Mouse (Mus musculus) intestine, embryonic 14.5 days (tissue): ENCODE data around the gene Tcea3. TPM values are rescaled to one million over a fixed set of nuclear protein-coding genes. Genes with fewer than 3 reads are reported as not detected.

ENCODE experiments used
- ATAC-seq: fragments of 200-750 bp; cut with Nextera tagmentation; replicated peaks from 2 replicates; pipeline ENCODE4 v1.8.0; 2017; ENCODE audit warnings: low read depth, moderate number of reproducible peaks, moderate TSS enrichment, moderate library complexity; ENCODE audit not compliant: low FRiP score, low TSS enrichment
- DNase-seq: peaks from one replicate; pipeline ENCODE4 v3.0.0-alpha.2; 2018; ENCODE audit warnings: low spot score
- H3K27ac ChIP-seq: fragments of 300-500 bp; sonication (generic); 2 replicates; pipeline ENCODE4 v1.5.1; 2014; ENCODE audit warnings: low read depth, mild to moderate bottlenecking, control low read depth
- H3K27me3 ChIP-seq: fragments of 300-500 bp; sonication (generic); replicated peaks from 2 replicates; pipeline ENCODE4 v1.6.1; 2014; ENCODE audit warnings: low read length, control low read depth; ENCODE audit not compliant: control insufficient read depth, insufficient read depth
- H3K36me3 ChIP-seq: fragments of 300-500 bp; sonication (generic); 2 replicates; pipeline ENCODE4 v1.6.1; 2014; ENCODE audit warnings: low read length, control low read depth; ENCODE audit not compliant: control insufficient read depth, insufficient read depth
- H3K4me1 ChIP-seq: fragments of 300-500 bp; sonication (generic); replicated peaks from 2 replicates; pipeline ENCODE4 v1.6.1; 2014; ENCODE audit warnings: low read length, control low read depth, mixed read lengths; ENCODE audit not compliant: control insufficient read depth, insufficient read depth
- H3K4me2 ChIP-seq: fragments of 300-500 bp; sonication (generic); 2 replicates; pipeline ENCODE4 v1.6.1; 2014; ENCODE audit warnings: low read length
- H3K4me3 ChIP-seq: fragments of 300-500 bp; sonication (generic); 2 replicates; pipeline ENCODE4 v1.5.1; 2014; ENCODE audit warnings: low read depth, low read length, control low read depth, mixed read lengths
- H3K9ac ChIP-seq: fragments of 300-500 bp; sonication (generic); 2 replicates; pipeline ENCODE4 v1.6.1; 2014; ENCODE audit warnings: mild to moderate bottlenecking, low read length
- H3K9me3 ChIP-seq: fragments of 300-500 bp; sonication (generic); 2 replicates; pipeline ENCODE4 v1.6.1; 2016; ENCODE audit warnings: low read length, control low read depth; ENCODE audit not compliant: control insufficient read depth
- WGBS: fragments of 180-500 bp; shearing (Covaris S2); extraction: QIAGEN DNeasy Blood & Tissue Kit; methylation state at CpG from one replicate; pipeline ENCODE4 v1.1.7; 2014; 5-methylcytosine and 5-hydroxymethylcytosine counted together
- polyA plus RNA-seq: library from polyadenylated mRNA; unstranded; fragments of >200 nt; fragmentation: Nextera tagmentation; extraction: Ambion mirVana; gene quantifications from 2 replicates; pipeline ENCODE4 v1.2.1, GENCODE M21; 2014

Tcea3 gene
- polyA plus RNA-seq, 1 experiment from 2014 or later, result 18.7 TPM

- WGBS, result 55% methylated on average over 2 of the region's 2 CpGs
- no peaks in the 10 kb centered on the region for H3K27me3 ChIP-seq
- DNase-seq, result no peak
- H3K36me3 ChIP-seq, result no peaks in the 10 kb centered on the region
- no peaks in the 10 kb centered on the region for H3K9me3 ChIP-seq
- H3K4me1 ChIP-seq, result peaks cover 18% of the 10 kb centered on the region
- H3K4me2 ChIP-seq, result no peak overlapping the region
- ATAC-seq, result no peak
- H3K9ac ChIP-seq, result no peak overlapping the region
- H3K4me3 ChIP-seq, result no peak overlapping the region
- no peak overlapping the region for H3K27ac ChIP-seq
These were observed 60.8 kb downstream of the Tcea3 start for GRCm38 (mm10) chr4:136308355-136308754.

- Histone ChIP-seq H3K4me1 (peaks cover 31% of the 10 kb centered on the region), H3K4me3 (peak overlapping the region; percentile 99), H3K27ac (peak overlapping the region; percentile 98), H3K36me3 (no peaks in the 10 kb centered on the region), H3K4me2 (peak overlapping the region; percentile 85), H3K9ac (peak overlapping the region; percentile 80), H3K27me3 (no peaks in the 10 kb centered on the region), H3K9me3 (no peaks in the 10 kb centered on the region)
- no peak for ATAC-seq
- 2% methylated on average over 11 of the region's 11 CpGs for WGBS
- DNase-seq, result peak; percentile 69
These were observed 62.3 kb downstream of the Tcea3 start for GRCm38 (mm10) chr4:136309780-136310179.

GRCm38 (mm10) chr4:136310229-136311041 is 62.9 kb downstream of the Tcea3 start, which contains the start of gene Hnrnpr:
Hnrnpr (plus strand) TSS chr4:136310942.
- H3K27me3 ChIP-seq, result no peaks in the 10 kb centered on the region
- H3K4me1 ChIP-seq, result peaks cover 35% of the 10 kb centered on the region
- peak within 1 kb of the TSS; percentile 99 for H3K4me3 ChIP-seq
- H3K4me2 ChIP-seq, result peak within 1 kb of the TSS; percentile 85
- peak within 1 kb of the TSS; percentile 98 for H3K27ac ChIP-seq
- peak; percentile 100 for DNase-seq
- H3K9me3 ChIP-seq, result no peaks in the 10 kb centered on the region
- ATAC-seq, result peak; percentile 98
- 0% methylated on average over 64 of the region's 65 CpGs for WGBS
- H3K36me3 ChIP-seq, result no peaks in the 10 kb centered on the region
- H3K9ac ChIP-seq, result peak within 1 kb of the TSS; percentile 100

- ATAC-seq, result peak; percentile 28
- DNase-seq, result peak; percentile 85
- Histone ChIP-seq H3K9me3 (no peaks in the 10 kb centered on the region), H3K36me3 (peaks cover 2% of the 10 kb centered on the region), H3K27ac (peak overlapping the region; percentile 98), H3K4me2 (peak overlapping the region; percentile 80), H3K27me3 (no peaks in the 10 kb centered on the region), H3K4me3 (peak overlapping the region; percentile 99), H3K4me1 (peaks cover 35% of the 10 kb centered on the region), H3K9ac (peak overlapping the region; percentile 100)
- under 1% methylated on average over 71 of the region's 81 CpGs for WGBS
These were observed 63.8 kb downstream of the Tcea3 start for GRCm38 (mm10) chr4:136311042-136311999.

- Histone ChIP-seq H3K9ac (peak overlapping the region; percentile 100), H3K27ac (no peak overlapping the region), H3K9me3 (no peaks in the 10 kb centered on the region), H3K4me3 (peak overlapping the region; percentile 99), H3K27me3 (no peaks in the 10 kb centered on the region), H3K36me3 (peaks cover 15% of the 10 kb centered on the region), H3K4me1 (peaks cover 35% of the 10 kb centered on the region), H3K4me2 (peak overlapping the region; percentile 80)
- 15% methylated on average over 4 of the region's 4 CpGs for WGBS
- ATAC-seq, result no peak
- DNase-seq, result no peak
These were observed 65.1 kb downstream of the Tcea3 start for GRCm38 (mm10) chr4:136312616-136313015.

- H3K27me3 ChIP-seq, result no peaks in the 10 kb centered on the region
- no peak overlapping the region for H3K4me2 ChIP-seq
- H3K4me1 ChIP-seq, result peaks cover 21% of the 10 kb centered on the region
- H3K27ac ChIP-seq, result no peak overlapping the region
- no peaks in the 10 kb centered on the region for H3K9me3 ChIP-seq
- no peak for ATAC-seq
- H3K36me3 ChIP-seq, result peaks cover 65% of the 10 kb centered on the region
- no peak overlapping the region for H3K9ac ChIP-seq
- 94% methylated on average over 4 of the region's 4 CpGs for WGBS
- DNase-seq, result no peak
- no peak overlapping the region for H3K4me3 ChIP-seq
These were observed 70.1 kb downstream of the Tcea3 start for GRCm38 (mm10) chr4:136317667-136318066.

GRCm38 (mm10) chr4:136320016-136320415 is 72.5 kb downstream of the Tcea3 start:
- peaks cover 1% of the 10 kb centered on the region; the same call in 1 of the 2 replicates for H3K4me1 ChIP-seq
- ATAC-seq (no peak), DNase-seq (no peak)
- no peak overlapping the region for H3K9ac ChIP-seq
- H3K27me3 ChIP-seq, result no peaks in the 10 kb centered on the region
- no peaks in the 10 kb centered on the region for H3K9me3 ChIP-seq
- no peak overlapping the region for H3K4me3 ChIP-seq
- H3K27ac ChIP-seq, result no peak overlapping the region
- peaks cover 84% of the 10 kb centered on the region for H3K36me3 ChIP-seq
- no peak overlapping the region for H3K4me2 ChIP-seq
- 85% methylated on average over 4 of the region's 4 CpGs for WGBS

GRCm38 (mm10) chr4:136324226-136324625 is 76.7 kb downstream of the Tcea3 start:
- H3K4me1 ChIP-seq, result no peaks in the 10 kb centered on the region
- H3K4me2 ChIP-seq, result no peak overlapping the region
- H3K9me3 ChIP-seq, result no peaks in the 10 kb centered on the region
- WGBS, result 65% methylated on average over 2 of the region's 2 CpGs
- DNase-seq (no peak), ATAC-seq (no peak)
- no peak overlapping the region for H3K27ac ChIP-seq
- H3K27me3 ChIP-seq, result no peaks in the 10 kb centered on the region
- H3K4me3 ChIP-seq, result no peak overlapping the region
- H3K9ac ChIP-seq, result no peak overlapping the region
- H3K36me3 ChIP-seq, result peaks cover 92% of the 10 kb centered on the region
